Mouse (Mus musculus) stomach, adult 2 months (tissue): ENCODE results near the gene Olfr888. TPM values are rescaled to one million over a fixed set of nuclear protein-coding genes. Genes with fewer than 3 reads are reported as not detected.

Source experiments
- polyA plus RNA-seq: library from polyadenylated mRNA; depleted of rRNA; stranded (reverse); fragments of >200 nt; gene quantifications from 2 replicates; pipeline ENCODE4 v1.2.3, GENCODE M21; 2012; rRNA removed

Gene Olfr888
- not detected in 2 replicates for polyA plus RNA-seq

DNA sequence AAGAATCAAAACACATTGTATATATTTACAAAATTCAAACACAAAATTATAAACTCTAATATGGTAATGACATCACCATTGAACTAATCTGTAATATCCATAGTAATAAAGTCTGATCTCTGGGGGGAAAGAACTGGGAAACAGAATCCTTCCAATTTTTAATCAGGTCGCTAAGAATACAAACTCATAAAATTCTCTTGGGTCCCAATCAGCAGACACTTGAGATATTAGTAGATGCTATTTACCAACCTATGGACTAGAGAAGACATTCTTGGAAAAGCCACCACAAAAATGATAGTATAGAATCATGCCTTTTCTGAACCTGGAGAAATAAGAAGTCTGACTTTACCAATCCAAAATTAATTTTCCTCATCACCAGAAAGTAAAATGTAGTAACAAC lies at the start of gene Olfr888:
Gene Olfr888 (plus strand): TSS at position 301 of the 400 bp plus-strand sequence.

DNA sequence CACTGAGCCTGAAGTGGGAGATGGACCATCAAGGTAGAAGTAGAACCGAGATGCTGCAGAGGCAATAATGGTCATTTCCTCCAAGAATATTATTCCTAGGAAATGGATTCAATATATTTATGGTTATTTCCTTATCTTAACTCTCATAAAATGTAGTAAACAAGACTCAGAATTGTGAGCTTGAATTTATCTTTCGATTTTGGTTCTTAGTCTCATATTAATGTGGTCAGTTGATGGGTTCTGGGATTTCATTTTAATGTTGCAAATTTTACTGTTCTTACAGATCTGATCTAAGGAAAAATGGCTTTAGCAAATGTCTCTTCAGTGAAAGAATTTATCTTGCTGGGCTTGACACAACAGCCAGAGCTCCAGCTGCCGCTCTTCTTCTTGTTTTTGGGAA lies 46.9 kb upstream of the Olfr888 start, which contains the start of gene Olfr885:
Gene Olfr885 (plus strand): TSS at position 301 of the 400 bp plus-strand sequence.

DNA sequence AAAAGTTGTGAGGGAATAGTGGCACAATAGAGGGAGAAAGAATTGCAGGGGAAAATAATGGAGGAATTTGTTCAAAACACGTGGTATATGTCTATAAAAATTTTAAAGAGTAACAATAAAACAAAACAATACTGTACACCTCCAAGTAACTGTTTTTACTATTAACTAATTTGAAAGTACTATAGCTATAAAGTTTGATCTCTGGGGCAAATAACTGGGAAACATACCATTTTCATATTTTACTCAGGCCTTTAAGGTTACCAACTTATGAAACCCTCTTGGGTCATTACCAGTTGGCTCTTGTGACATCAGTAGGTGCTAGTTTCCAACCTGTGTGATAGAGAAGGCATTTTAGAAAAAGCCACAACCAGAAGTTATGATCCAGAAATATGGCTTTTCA lies 24.2 kb upstream of the Olfr888 start, which contains the start of gene Olfr887:
Gene Olfr887 (plus strand): TSS at position 301 of the 400 bp plus-strand sequence.

DNA sequence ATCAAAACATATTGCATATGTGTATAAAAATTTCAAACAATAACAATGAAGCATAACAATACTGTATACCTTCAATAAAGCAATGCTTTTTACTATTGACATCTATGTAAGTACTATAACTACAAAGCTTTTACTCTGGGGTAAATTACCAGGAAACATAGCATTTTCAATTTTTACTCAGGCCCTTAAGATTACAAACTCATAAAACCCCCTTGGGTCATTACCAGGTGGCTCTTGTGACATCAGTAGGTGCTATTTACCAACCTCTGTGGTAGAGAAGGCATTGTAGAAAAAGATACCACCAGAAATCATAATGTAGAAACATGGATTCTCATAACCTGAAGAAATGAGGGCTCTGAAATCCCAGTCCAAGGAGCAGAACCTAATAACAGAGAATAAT lies 7.0 kb downstream of the Olfr888 start, which contains the start of gene Olfr889:
Gene Olfr889 (plus strand): TSS at position 301 of the 400 bp plus-strand sequence.

DNA sequence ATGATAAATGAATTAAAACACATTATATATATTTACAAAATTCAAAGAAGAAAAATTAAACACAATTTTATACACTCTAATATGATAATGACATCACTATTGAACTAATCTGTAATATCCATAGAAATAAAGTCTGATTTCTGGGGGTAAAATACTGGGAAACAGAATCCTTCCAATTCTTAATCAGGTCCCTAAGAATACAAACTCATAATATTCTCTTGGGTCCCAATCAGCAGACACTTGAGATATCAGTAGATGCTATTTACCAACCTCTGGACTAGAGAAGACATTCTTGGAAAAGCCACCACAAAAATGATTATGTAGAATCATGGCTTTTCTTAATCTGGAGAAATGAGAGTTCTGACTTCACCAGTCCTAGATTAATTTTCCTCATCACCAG lies 34.3 kb downstream of the Olfr888 start, which contains the start of gene Olfr890:
Gene Olfr890 (plus strand): TSS at position 301 of the 400 bp plus-strand sequence.

Other genes starting within 250 kb of the Olfr888 start
- not detected in 2 replicates for gene Olfr145, start 211.4 kb upstream of the Olfr888 start, polyA plus RNA-seq
- gene Olfr878, start 190.3 kb upstream of the Olfr888 start, polyA plus RNA-seq: not detected in 2 replicates
- gene Olfr881, start 116.3 kb upstream of the Olfr888 start, polyA plus RNA-seq: not detected in 2 replicates
- not detected in 2 replicates for gene Olfr883, start 82.3 kb upstream of the Olfr888 start, polyA plus RNA-seq
- gene Olfr884, start 61.6 kb upstream of the Olfr888 start, polyA plus RNA-seq: not detected in 2 replicates
- not detected in 2 replicates for gene Olfr885, start 46.8 kb upstream of the Olfr888 start, polyA plus RNA-seq
- not detected in 2 replicates for gene Olfr887, start 24.1 kb upstream of the Olfr888 start, polyA plus RNA-seq
- not detected in 2 replicates for gene Olfr889, start 7.1 kb downstream of the Olfr888 start, polyA plus RNA-seq
- gene Olfr890, start 34.4 kb downstream of the Olfr888 start, polyA plus RNA-seq: not detected in 2 replicates
- not detected in 2 replicates for gene Olfr891, start 72.7 kb downstream of the Olfr888 start, polyA plus RNA-seq
- gene Olfr893, start 100.2 kb downstream of the Olfr888 start, polyA plus RNA-seq: not detected in 2 replicates
- not detected in 2 replicates for gene Olfr894, start 109.9 kb downstream of the Olfr888 start, polyA plus RNA-seq
- gene Olfr143, start 144.6 kb downstream of the Olfr888 start, polyA plus RNA-seq: not detected in 2 replicates
- not detected in 2 replicates for gene Olfr895, start 159.7 kb downstream of the Olfr888 start, polyA plus RNA-seq
- gene Olfr896-ps1, start 183.0 kb downstream of the Olfr888 start, polyA plus RNA-seq: not detected in 2 replicates
- not detected in 2 replicates for gene Olfr25, start 220.9 kb downstream of the Olfr888 start, polyA plus RNA-seq
- gene Olfr898, start 240.3 kb downstream of the Olfr888 start, polyA plus RNA-seq: not detected in 2 replicates